Mouse (Mus musculus): ENCODE data around the gene Kcp.

The Kcp gene

GRCm38 (mm10) chr6:29463388-29463787 is 44.4 kb downstream of the Kcp start:
- DNase-seq (ENCODE audit: low read depth in 1 of 2, low spot score in 2 of 2): no peak

GRCm38 (mm10) chr6:29461502-29461901 is 46.2 kb downstream of the Kcp start:
- DNase-seq (ENCODE audit: low read depth in 1 of 2, low spot score in 2 of 2): no peak

GRCm38 (mm10) chr6:29450667-29451066 is 57.1 kb downstream of the Kcp start:
- no peak for DNase-seq (ENCODE audit: low read depth in 1 of 2, low spot score in 2 of 2)

- DNase-seq (ENCODE audit: low read depth in 1 of 2, low spot score in 2 of 2): no peak
Observed at GRCm38 (mm10) chr6:29449858-29450257, 57.9 kb downstream of the Kcp start.

- DNase-seq (ENCODE audit: low read depth in 1 of 2, low spot score in 2 of 2): no peak
Observed at GRCm38 (mm10) chr6:29445354-29445753, 62.4 kb downstream of the Kcp start.

- DNase-seq (ENCODE audit: low read depth in 1 of 2, low spot score in 2 of 2): peak in 1 of 2 experiments; percentile 18
Observed at GRCm38 (mm10) chr6:29444773-29445172, 63.0 kb downstream of the Kcp start.

GRCm38 (mm10) chr6:29439789-29440188 is 68.0 kb downstream of the Kcp start:
- DNase-seq (ENCODE audit: low read depth in 1 of 2, low spot score in 2 of 2): no peak

GRCm38 (mm10) chr6:29439251-29439650 is 68.5 kb downstream of the Kcp start:
- DNase-seq (ENCODE audit: low read depth in 1 of 2, low spot score in 2 of 2): no peak

GRCm38 (mm10) chr6:29436461-29436934 is 71.3 kb downstream of the Kcp start:
- DNase-seq (ENCODE audit: low read depth in 1 of 2, low spot score in 2 of 2): peak in 1 of 2 experiments; percentile 12

GRCm38 (mm10) chr6:29435940-29436451 is 71.8 kb downstream of the Kcp start:
- DNase-seq (ENCODE audit: low read depth in 1 of 2, low spot score in 2 of 2): no peak

GRCm38 (mm10) chr6:29434911-29435691 is 72.7 kb downstream of the Kcp start:
- no peak for DNase-seq (ENCODE audit: low read depth in 1 of 2, low spot score in 2 of 2)

- DNase-seq (ENCODE audit: low read depth in 1 of 2, low spot score in 2 of 2): no peak
Observed at GRCm38 (mm10) chr6:29433804-29434795, 73.7 kb downstream of the Kcp start.

- no peak for DNase-seq (ENCODE audit: low read depth in 1 of 2, low spot score in 2 of 2)
Observed at GRCm38 (mm10) chr6:29433038-29433803, 74.5 kb downstream of the Kcp start, which contains the start of gene Flnc. Flnc (plus strand) TSS chr6:29433256.

GRCm38 (mm10) chr6:29432676-29433037 is 75.1 kb downstream of the Kcp start:
- no peak for DNase-seq (ENCODE audit: low read depth in 1 of 2, low spot score in 2 of 2)

- DNase-seq (ENCODE audit: low read depth in 1 of 2, low spot score in 2 of 2): no peak
Observed at GRCm38 (mm10) chr6:29432156-29432555, 75.6 kb downstream of the Kcp start.

GRCm38 (mm10) chr6:29431473-29431872 is 76.3 kb downstream of the Kcp start:
- no peak for DNase-seq (ENCODE audit: low read depth in 1 of 2, low spot score in 2 of 2)

- no peak for DNase-seq (ENCODE audit: low read depth in 1 of 2, low spot score in 2 of 2)
Observed at GRCm38 (mm10) chr6:29430681-29431420, 76.9 kb downstream of the Kcp start.

GRCm38 (mm10) chr6:29428171-29428570 is 79.6 kb downstream of the Kcp start:
- no peak for DNase-seq (ENCODE audit: low read depth in 1 of 2, low spot score in 2 of 2)

GRCm38 (mm10) chr6:29426331-29426730 is 81.4 kb downstream of the Kcp start:
- no peak for DNase-seq (ENCODE audit: low read depth in 1 of 2, low spot score in 2 of 2)

GRCm38 (mm10) chr6:29425118-29425517 is 82.6 kb downstream of the Kcp start:
- DNase-seq (ENCODE audit: low read depth in 1 of 2, low spot score in 2 of 2): no peak

All from monocyte, adult 2 months (primary cell).